Mouse (Mus musculus) adrenal gland, postnatal 25 days (tissue): ENCODE data around the gene Ddx47. TPM values are rescaled to one million over a fixed set of nuclear protein-coding genes. Genes with fewer than 3 reads are reported as not detected.

ENCODE experiments used
- total RNA-seq: library from RNA; stranded (reverse); gene quantifications from 2 replicates; pipeline ENCODE4 v1.2.3, GENCODE M21; 2021

Gene Ddx47
- total RNA-seq, 1 experiment from 2014 or later: 75.9 TPM

Other genes starting within 250 kb of the Ddx47 start
- gene Dusp16, start 219.0 kb upstream of the Ddx47 start, total RNA-seq: 23.0 and 25.8 TPM in 2 replicates
- 23.0 and 33.9 TPM in 2 replicates for gene Crebl2, start 181.5 kb upstream of the Ddx47 start, total RNA-seq
- gene Gpr19, start 113.0 kb upstream of the Ddx47 start, total RNA-seq: 8.9 and 11.3 TPM in 2 replicates
- gene Cdkn1b, start 91.2 kb upstream of the Ddx47 start, total RNA-seq: 52.2 and 89.9 TPM in 2 replicates
- 3.6 and 4.8 TPM in 2 replicates for gene Apold1, start 29.9 kb upstream of the Ddx47 start, total RNA-seq
- gene Gprc5a, start 54.0 kb downstream of the Ddx47 start, total RNA-seq: 0.33 and 0.71 TPM in 2 replicates
- gene Gprc5d, start 106.7 kb downstream of the Ddx47 start, total RNA-seq: not detected in 2 replicates
- gene Fam234b, start 186.4 kb downstream of the Ddx47 start, total RNA-seq: 18.1 and 32.1 TPM in 2 replicates
- gene Hebp1, start 186.4 kb downstream of the Ddx47 start, total RNA-seq: 16.4 and 23.9 TPM in 2 replicates
- not detected in 2 replicates for gene Gsg1, start 242.7 kb downstream of the Ddx47 start, total RNA-seq